Mouse (Mus musculus) liver, adult 2 months (tissue): ENCODE data around the gene Gnb1.

Experiments
- CTCF ChIP-seq: fragments of 200-500 bp; IDR thresholded peaks from 2 replicates; pipeline ENCODE4 v1.5.1; 2011; ENCODE audit warnings: low read depth, low read length, control low read depth
- POLR2A ChIP-seq: fragments of 200-500 bp; IDR thresholded peaks from 2 replicates; pipeline ENCODE4 v1.6.1; 2011; ENCODE audit warnings: low read length, control low read depth; ENCODE audit not compliant: insufficient read depth; ENCODE audit errors: extremely low read depth

DNA sequence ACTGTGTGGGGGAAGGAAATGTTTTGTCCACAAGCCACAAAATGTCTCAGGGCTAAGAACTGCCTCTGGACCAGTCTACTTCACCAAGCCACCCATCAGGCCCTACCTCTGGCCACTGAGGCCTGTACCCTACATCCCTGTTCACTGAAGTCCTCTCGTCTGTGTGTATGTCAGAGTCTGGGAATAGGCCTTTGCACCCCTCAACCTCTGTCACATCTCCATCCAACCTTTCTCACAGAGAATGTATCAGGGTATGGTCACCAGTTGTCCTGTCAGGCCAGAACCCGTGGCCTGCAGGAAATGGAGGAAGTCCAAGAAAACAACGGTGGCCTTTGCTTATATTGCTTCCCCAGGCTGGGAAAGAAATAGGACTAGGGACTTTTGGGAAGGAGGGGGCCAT is 5.6 kb upstream of the Gnb1 start:
- TF ChIP-seq CTCF (no peak), POLR2A (no peak)
